Mouse (Mus musculus): ENCODE measurements around the gene Hsf2bp. TPM values are rescaled to one million over a fixed set of nuclear protein-coding genes. Genes with fewer than 3 reads are reported as not detected.

The Hsf2bp gene
- polyA plus RNA-seq, 1 experiment from 2014 or later: 0.79 TPM

DNA sequence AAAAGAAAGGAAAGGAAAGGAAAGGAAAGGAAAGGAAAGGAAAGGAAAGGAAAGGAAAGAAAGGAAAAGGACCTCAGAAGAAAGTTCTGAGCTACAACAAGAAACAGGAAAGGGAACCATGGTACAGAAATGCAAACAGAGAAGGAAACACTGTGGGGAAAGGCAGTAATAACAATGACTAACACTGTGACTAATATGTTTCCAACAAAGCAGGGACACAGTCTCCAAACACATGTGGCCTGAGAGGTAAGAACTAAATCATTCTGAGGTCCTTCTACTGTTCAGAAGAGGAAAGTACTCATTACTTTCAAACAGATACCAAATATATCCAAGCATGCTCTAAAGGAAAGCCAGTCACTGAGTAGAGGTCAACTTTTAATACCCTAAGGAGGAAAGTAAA lies 42.0 kb downstream of the Hsf2bp start:
- Histone ChIP-seq H3K4me3 (no peak overlapping the region), H3K27me3 (ENCODE audit: low read depth, poor library complexity, severe bottlenecking) (no peaks in the 10 kb centered on the region), H3K9me3 (replicated peaks) (no peaks in the 10 kb centered on the region), H3K4me1 (peaks cover 7% of the 10 kb centered on the region; the same call in 1 of the 2 replicates), H3K36me3 (no peaks in the 10 kb centered on the region), H3K27ac (no peak overlapping the region)
- DNase-seq (ENCODE audit: low spot score): no peak

DNA sequence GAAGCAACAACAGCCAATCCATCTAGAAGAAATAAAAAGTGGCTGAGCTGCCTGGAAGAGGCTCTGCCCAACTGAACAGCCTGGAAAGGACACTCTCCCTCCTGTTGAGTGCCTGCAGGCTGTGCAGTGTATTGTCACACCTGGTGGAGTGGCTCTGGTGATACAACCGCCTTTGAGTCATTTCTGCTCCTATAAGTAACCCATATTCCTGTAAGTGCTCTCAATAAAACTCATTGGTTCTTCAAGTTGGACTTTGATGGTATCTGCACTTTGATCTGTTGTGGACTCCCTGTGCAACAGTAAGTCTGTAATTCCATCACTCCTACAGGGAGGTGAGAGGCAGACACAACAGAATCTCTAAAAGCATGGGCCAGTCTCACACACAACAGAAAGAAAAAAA lies 42.8 kb downstream of the Hsf2bp start:
- Histone ChIP-seq H3K36me3 (no peaks in the 10 kb centered on the region), H3K9me3 (replicated peaks) (no peaks in the 10 kb centered on the region), H3K4me3 (no peak overlapping the region), H3K27ac (no peak overlapping the region), H3K4me1 (peaks cover 7% of the 10 kb centered on the region; the same call in 1 of the 2 replicates), H3K27me3 (ENCODE audit: low read depth, poor library complexity, severe bottlenecking) (no peaks in the 10 kb centered on the region)
- DNase-seq (ENCODE audit: low spot score): no peak
- WGBS: 80% methylated on average over 1 of the region's 1 CpGs

DNA sequence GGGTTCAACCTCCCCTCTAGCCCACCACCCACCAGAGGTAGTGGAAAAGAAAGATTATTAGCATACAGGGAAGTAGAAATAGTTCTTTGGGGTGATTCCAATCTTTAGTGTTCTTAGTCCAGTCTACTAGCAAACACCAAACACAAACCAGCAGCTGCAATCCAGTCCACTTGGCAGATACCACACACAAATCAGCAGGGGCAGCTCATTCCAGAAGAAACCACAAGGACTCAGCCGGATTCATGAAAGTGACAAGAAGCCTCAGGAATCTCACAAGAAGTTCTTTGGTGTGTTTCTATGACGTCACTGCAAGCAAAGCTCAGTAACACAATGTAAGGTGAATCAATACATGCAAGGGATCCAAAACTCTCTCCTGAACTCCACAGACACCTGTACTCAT lies 44.1 kb downstream of the Hsf2bp start:
- no peaks in the 10 kb centered on the region for H3K36me3 ChIP-seq
- H3K27me3 ChIP-seq (ENCODE audit: low read depth, poor library complexity, severe bottlenecking): no peaks in the 10 kb centered on the region
- no peaks in the 10 kb centered on the region for H3K4me1 ChIP-seq
- 82% methylated on average over 2 of the region's 2 CpGs for WGBS
- H3K27ac ChIP-seq: no peak overlapping the region
- no peaks in the 10 kb centered on the region for H3K9me3 ChIP-seq (replicated peaks)
- no peak overlapping the region for H3K4me3 ChIP-seq
- DNase-seq (ENCODE audit: low spot score): no peak

DNA sequence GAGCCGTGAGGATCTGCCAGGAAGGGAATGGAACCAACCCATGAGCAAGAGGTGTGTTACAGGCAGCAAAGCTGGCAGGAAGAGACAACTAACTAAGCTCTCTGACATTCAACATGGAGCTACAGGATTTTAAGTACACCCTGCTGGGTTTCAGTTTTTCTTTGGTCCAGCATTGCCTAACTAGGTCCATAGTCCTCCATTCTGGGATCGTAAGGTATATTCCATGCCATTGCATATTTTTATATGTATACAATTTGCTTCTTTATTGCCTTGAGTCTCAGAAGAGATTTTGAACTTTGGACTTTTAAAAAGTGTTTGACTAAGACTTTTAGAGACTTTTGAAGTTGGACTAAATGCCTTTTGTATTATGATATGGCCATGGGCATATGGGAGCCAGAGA lies 47.1 kb downstream of the Hsf2bp start:
- Histone ChIP-seq H3K9me3 (replicated peaks) (no peaks in the 10 kb centered on the region), H3K4me3 (no peak overlapping the region), H3K4me1 (no peaks in the 10 kb centered on the region), H3K27me3 (ENCODE audit: low read depth, poor library complexity, severe bottlenecking) (no peaks in the 10 kb centered on the region), H3K27ac (no peak overlapping the region), H3K36me3 (no peaks in the 10 kb centered on the region)
- WGBS: 84% methylated on average over 2 of the region's 2 CpGs
- DNase-seq (ENCODE audit: low spot score): no peak

GRCm38 (mm10) chr17:31986915-31987314 lies 49.2 kb downstream of the Hsf2bp start:
- Histone ChIP-seq H3K9me3 (replicated peaks) (no peaks in the 10 kb centered on the region), H3K4me3 (no peak overlapping the region), H3K27me3 (ENCODE audit: low read depth, poor library complexity, severe bottlenecking) (no peaks in the 10 kb centered on the region), H3K27ac (no peak overlapping the region), H3K4me1 (0 out of 2 replicates have a peak, but pooled peaks cover 5% of the 10 kb centered on the region), H3K36me3 (no peaks in the 10 kb centered on the region)
- 93% methylated on average over 1 of the region's 1 CpGs for WGBS
- DNase-seq (ENCODE audit: low spot score): no peak

- no peak overlapping the region for H3K27ac ChIP-seq
- WGBS: 38% methylated on average over 3 of the region's 3 CpGs
- no peak for DNase-seq (ENCODE audit: low spot score)
- no peaks in the 10 kb centered on the region for H3K9me3 ChIP-seq (replicated peaks)
- H3K4me1 ChIP-seq: peaks cover 9% of the 10 kb centered on the region; the same call in 1 of the 2 replicates
- H3K36me3 ChIP-seq: no peaks in the 10 kb centered on the region
- H3K4me3 ChIP-seq: no peak overlapping the region
- H3K27me3 ChIP-seq (ENCODE audit: low read depth, poor library complexity, severe bottlenecking): no peaks in the 10 kb centered on the region
Observed at GRCm38 (mm10) chr17:31983491-31983890, 52.7 kb downstream of the Hsf2bp start.

GRCm38 (mm10) chr17:31982326-31983190 lies 53.6 kb downstream of the Hsf2bp start:
- no peak overlapping the region for H3K4me3 ChIP-seq
- 88% methylated on average over 11 of the region's 11 CpGs for WGBS
- H3K27ac ChIP-seq: no peak overlapping the region
- no peak for DNase-seq (ENCODE audit: low spot score)
- no peaks in the 10 kb centered on the region for H3K36me3 ChIP-seq
- peaks cover 9% of the 10 kb centered on the region; the same call in 1 of the 2 replicates for H3K4me1 ChIP-seq
- H3K27me3 ChIP-seq (ENCODE audit: low read depth, poor library complexity, severe bottlenecking): no peaks in the 10 kb centered on the region
- H3K9me3 ChIP-seq (replicated peaks): no peaks in the 10 kb centered on the region

- H3K4me1 ChIP-seq: peaks cover 9% of the 10 kb centered on the region; the same call in 1 of the 2 replicates
Observed at GRCm38 (mm10) chr17:31979888-31980287, 56.3 kb downstream of the Hsf2bp start.

DNA sequence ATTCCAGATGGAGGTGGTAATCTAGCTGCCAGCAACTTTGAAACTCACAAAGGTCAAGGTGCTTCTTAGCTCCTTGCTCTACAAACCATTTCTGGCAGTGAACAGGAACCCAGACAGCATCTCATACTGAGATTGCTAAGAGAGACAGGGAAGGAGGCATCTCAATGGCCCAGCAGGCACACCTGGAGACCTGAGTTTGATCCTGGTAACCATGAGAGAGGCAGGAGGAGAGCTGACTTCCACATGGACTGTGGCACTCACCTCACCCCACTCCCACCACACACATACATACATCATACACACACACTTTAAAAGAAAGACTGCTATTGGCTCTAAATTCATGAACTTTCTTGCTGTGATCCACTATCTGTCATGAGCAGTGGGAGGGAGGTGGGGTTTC lies 59.0 kb downstream of the Hsf2bp start:
- H3K27me3 ChIP-seq (ENCODE audit: low read depth, poor library complexity, severe bottlenecking): no peaks in the 10 kb centered on the region
- no peak for DNase-seq (ENCODE audit: low spot score)

More at GRCm38 (mm10) chr17:31979888-31980287, 56.3 kb downstream of the Hsf2bp start:
- DNase-seq (ENCODE audit: low spot score): no peak
- H3K27ac ChIP-seq: no peak overlapping the region
- no peak overlapping the region for H3K4me3 ChIP-seq
- no peaks in the 10 kb centered on the region for H3K36me3 ChIP-seq
- no peaks in the 10 kb centered on the region for H3K9me3 ChIP-seq (replicated peaks)
- WGBS: 76% methylated on average over 4 of the region's 4 CpGs
- no peaks in the 10 kb centered on the region for H3K27me3 ChIP-seq (ENCODE audit: low read depth, poor library complexity, severe bottlenecking)

DNA sequence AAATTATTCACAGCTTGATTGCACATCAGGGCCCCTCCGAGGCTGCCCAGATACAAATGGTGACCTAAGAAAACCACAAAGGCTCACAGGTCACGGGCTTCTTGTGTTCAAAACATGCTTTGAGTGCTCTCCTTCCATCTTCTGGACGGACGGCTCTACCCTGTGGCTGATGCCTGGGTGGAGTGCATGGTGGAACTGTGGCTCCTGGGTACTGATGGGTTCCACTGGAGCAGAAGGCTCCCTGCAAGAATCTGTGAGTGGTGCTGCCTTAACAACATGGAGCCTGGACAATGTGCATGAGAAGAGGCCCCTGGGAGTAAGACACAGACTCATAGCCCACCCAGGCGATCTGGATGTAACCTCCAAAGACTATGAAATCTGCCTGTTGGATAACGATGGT lies 59.6 kb downstream of the Hsf2bp start:
- H3K9me3 ChIP-seq (replicated peaks): no peaks in the 10 kb centered on the region
- H3K36me3 ChIP-seq: no peaks in the 10 kb centered on the region
- H3K4me3 ChIP-seq: no peak overlapping the region
- no peaks in the 10 kb centered on the region for H3K27me3 ChIP-seq (ENCODE audit: low read depth, poor library complexity, severe bottlenecking)
- 80% methylated on average over 6 of the region's 6 CpGs for WGBS
- no peak overlapping the region for H3K27ac ChIP-seq
- peaks cover 3% of the 10 kb centered on the region; the same call in 1 of the 2 replicates for H3K4me1 ChIP-seq
- DNase-seq (ENCODE audit: low spot score): no peak

More for the DNA sequence above, 59.0 kb downstream of the Hsf2bp start:
- Histone ChIP-seq H3K27ac (no peak overlapping the region), H3K4me1 (peaks cover 3% of the 10 kb centered on the region; the same call in 1 of the 2 replicates), H3K9me3 (replicated peaks) (no peaks in the 10 kb centered on the region), H3K4me3 (no peak overlapping the region), H3K36me3 (no peaks in the 10 kb centered on the region)

- no peak for DNase-seq (ENCODE audit: low spot score)
- H3K27ac ChIP-seq: no peak overlapping the region
- 82% methylated on average over 5 of the region's 5 CpGs for WGBS
Observed at GRCm38 (mm10) chr17:31974694-31975093, 61.5 kb downstream of the Hsf2bp start.

DNA sequence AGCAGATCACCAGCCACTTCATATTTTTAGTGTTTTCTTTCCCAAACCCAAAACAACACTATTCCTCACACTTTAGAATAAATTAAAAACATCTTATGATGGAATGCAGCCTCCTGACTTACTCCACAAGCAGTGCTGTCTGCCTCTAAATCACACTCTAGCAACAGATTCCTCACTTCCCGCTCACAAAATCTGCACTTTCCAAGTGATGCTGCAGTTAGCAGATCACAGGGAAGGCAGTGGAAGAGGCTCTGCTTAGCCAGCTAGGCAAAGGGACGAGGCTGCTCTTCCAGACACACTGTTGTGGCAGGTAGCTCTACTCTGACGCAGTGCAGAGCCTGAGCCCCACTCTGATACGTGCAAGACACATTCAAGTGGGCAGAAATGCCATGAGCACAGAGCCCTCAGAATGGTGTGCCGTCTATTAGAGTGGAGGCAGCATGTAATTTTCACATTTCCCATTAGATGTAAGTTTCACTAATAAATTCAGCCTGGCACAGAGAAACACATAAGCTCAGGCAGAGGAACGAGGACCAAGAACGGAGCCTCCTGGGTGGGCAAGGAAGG lies 62.4 kb downstream of the Hsf2bp start:
- Histone ChIP-seq H3K36me3 (no peaks in the 10 kb centered on the region), H3K27ac (no peak overlapping the region), H3K27me3 (ENCODE audit: low read depth, poor library complexity, severe bottlenecking) (no peaks in the 10 kb centered on the region), H3K4me3 (no peak overlapping the region), H3K9me3 (replicated peaks) (no peaks in the 10 kb centered on the region), H3K4me1 (no peaks in the 10 kb centered on the region)
- WGBS: 57% methylated on average over 7 of the region's 7 CpGs
- no peak for DNase-seq (ENCODE audit: low spot score)

More at GRCm38 (mm10) chr17:31974694-31975093, 61.5 kb downstream of the Hsf2bp start:
- Histone ChIP-seq H3K27me3 (ENCODE audit: low read depth, poor library complexity, severe bottlenecking) (no peaks in the 10 kb centered on the region), H3K4me1 (no peaks in the 10 kb centered on the region), H3K36me3 (no peaks in the 10 kb centered on the region), H3K4me3 (no peak overlapping the region), H3K9me3 (replicated peaks) (no peaks in the 10 kb centered on the region)

- H3K4me1 ChIP-seq: peaks cover under 1% of the 10 kb centered on the region; the same call in 1 of the 2 replicates
- H3K4me3 ChIP-seq: no peak overlapping the region
- no peaks in the 10 kb centered on the region for H3K27me3 ChIP-seq (ENCODE audit: low read depth, poor library complexity, severe bottlenecking)
- no peaks in the 10 kb centered on the region for H3K36me3 ChIP-seq
- WGBS: 88% methylated on average over 2 of the region's 2 CpGs
- DNase-seq (ENCODE audit: low spot score): no peak
- H3K27ac ChIP-seq: no peak overlapping the region
- H3K9me3 ChIP-seq (replicated peaks): no peaks in the 10 kb centered on the region
Observed at GRCm38 (mm10) chr17:31970890-31971289, 65.3 kb downstream of the Hsf2bp start.

All from limb, embryonic 10.5 days (tissue).